Mouse (Mus musculus) ES-CJ7 (cell line): ENCODE measurements around the gene Spata20.

Experiments used
- DNase-seq: peaks from one replicate; pipeline ENCODE4 v3.0.0; 2011; ENCODE audit warnings: low read depth, low spot score

The Spata20 gene

DNA sequence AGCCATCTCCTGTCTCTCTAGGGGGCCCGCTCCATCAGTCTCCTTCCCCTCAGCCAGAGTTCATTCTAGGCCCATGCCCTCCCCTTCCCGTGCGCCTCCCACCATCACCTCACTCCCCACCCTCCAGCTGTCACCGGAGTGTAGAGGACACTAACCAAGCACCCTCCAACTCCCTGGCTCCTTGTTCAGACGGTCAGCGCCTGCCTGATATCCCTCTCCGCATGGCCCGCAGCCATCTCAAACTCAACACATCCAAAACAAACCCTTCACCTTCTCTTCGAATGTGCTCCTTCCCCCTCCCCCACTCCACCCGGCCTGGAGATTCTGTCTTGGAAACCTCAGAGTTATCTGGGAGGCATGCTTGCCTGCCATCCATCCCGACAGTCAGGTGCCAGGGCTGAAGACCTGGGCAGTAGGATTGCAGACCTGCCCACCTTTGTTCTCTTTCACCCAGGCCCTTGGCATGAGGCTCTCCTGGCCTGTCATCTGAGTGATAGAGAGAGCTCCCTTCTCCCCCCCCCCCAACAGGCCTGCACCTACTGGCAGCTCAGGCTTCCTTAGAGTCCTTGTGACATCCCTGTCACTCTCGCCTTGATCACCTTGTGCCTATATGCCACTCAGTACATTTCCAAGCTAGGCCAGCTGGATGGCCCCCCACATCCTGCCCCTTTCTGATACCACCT lies 34.7 kb downstream of the Spata20 start:
- no peak for DNase-seq

DNA sequence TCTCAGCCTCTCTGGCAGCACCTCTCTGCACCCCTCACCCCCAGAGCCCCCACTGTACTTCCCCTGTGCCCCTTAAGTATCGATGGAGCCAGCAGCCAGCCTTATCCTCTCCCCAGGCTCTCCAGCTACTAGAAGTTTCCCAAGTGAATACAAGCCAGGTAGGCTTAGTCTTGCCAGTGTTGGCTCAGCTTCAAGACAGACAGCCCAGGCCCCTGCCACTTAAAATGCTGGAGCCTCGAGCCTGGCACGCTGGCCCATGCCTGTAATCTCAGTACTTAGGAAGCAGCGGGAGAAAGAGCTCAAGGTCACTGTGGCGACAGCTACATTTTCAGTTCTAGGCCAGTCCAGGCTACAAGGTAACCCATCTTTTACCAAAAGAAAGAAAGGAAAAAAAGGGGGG lies 36.1 kb downstream of the Spata20 start:
- DNase-seq, result no peak

DNA sequence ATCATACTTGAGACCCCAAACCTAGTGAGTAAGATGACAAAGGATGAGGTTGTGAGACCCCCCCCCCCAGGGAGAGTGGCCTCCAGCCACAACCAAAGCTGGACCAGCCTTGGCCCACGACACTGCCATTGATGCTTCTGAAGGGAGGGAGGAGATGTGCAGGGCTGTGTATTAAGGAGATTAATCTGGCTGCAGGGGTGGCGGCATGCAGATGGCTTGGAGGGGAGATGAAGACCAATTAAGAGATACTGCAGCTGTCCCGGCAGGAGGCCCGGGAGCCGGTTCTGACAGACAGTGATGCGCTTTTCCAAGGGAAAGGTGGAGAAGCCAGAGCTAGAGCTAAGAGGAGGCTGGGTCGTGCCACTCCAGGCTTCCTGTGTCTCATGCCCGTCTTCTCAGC lies 36.7 kb downstream of the Spata20 start:
- no peak for DNase-seq

DNA sequence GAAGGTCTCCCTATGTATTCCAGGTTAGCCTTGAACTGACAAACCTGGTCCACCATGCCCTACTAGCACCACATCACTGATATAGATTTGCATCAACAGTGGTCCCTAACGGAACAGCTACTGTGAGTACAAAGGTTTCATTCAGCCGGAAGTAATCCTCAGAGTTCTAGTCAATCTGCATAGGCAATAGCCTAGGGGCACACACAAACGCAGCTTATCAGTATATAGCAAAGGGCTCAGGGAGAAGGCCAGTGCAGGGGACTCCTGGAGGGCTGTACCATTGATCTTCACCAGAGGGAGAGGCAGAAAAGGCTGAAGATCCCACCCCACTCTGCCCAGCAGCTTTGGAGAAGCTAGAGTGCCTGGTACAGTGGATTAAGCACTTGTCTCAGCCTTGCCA lies 39.0 kb downstream of the Spata20 start:
- DNase-seq, result no peak

DNA sequence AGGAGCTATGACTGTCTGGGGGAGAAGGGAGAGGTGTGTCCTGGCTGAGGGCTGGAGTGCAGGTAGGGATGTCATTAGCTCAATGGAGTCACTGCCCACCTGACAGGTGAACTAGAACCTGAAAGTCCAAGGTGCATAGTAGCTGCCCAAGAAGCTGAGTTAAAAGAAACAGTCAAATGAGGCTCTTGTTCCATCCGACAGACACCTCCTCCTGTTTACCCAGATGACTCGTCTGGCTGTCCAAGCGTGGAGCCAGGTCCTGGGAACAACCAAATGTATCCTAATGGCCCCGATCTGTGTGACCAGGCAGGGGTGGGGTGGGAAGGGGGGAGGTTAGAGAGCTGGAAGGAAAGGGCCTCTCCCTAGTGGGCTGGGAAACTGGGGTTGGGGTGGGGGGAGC lies 40.7 kb downstream of the Spata20 start:
- DNase-seq, result no peak

DNA sequence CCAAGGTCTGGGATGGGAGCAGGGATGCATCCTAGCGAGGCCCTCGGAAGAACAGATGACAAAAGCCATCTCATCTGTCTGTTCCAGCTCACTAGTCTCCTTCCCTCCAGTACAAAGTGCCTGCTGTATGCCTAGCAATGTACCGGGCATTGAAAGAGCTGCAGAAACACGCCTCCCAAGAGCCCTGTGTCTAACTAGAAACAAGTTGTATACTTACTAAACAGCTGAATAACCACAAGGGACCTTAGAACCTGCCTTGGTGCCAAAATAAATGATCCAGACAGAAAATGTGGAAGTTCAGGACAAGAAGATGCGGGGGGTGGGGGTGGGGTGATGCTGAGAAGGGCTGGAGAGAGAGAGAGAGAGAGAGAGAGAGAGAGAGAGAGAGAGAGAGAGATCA lies 41.1 kb downstream of the Spata20 start:
- DNase-seq, result no peak

DNA sequence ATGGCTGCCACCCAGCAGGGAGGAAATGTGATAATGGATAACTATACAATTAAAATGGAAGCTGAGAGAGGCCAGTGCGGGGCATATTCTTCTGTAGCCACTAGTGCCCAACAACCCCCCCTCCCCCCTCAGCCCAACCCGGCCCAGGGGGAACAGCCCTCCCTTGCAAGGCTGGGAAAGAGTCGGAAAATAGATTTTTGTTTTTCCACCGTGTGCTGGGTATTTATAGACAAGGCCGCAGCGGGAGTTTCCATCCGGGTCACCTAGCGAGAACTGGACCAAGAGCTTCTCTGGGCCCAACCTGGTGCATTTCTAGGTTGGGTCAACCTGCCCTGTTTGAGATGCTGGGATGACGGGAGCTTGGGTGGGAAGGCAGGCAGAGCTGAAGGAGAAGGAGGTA lies 44.2 kb downstream of the Spata20 start:
- DNase-seq, result no peak

DNA sequence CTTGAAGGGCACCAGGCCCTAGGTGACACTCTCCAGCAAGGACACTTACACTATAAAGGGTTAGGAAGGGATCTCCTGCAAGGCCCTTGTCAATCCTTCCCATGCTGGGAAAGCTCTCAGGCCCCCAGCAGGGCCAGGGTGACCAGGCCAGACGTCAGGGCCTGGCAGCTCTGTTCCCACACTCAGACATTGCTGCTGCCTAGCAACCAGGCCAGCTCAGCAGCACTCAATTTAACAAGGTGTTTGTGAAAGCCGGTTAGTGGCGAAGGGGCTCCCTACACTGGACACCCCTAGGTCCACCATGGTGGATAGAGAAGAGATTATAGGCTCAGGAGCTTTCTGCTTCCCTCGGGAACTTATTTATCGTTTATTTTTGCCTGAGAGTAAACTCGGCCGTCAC lies 44.9 kb downstream of the Spata20 start:
- no peak for DNase-seq

DNA sequence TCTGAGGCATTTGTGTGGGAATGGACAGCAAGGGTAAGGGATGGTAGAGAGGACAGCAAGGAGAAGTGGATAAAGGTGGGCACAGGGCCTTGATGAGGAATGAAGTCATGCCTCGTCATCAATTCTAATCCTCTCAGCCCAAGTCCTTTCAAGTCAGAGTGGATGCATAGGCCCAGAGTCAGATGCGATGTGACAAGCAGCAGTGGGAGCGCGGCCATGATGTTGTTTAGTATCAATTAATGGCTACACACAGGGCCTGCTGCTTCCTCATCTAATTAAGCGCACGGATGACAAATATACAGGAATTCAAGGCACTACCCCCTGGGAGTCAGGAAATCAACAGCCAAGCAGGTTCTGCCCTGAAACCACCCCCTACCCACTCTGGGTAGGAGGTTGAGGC lies 45.6 kb downstream of the Spata20 start:
- no peak for DNase-seq

DNA sequence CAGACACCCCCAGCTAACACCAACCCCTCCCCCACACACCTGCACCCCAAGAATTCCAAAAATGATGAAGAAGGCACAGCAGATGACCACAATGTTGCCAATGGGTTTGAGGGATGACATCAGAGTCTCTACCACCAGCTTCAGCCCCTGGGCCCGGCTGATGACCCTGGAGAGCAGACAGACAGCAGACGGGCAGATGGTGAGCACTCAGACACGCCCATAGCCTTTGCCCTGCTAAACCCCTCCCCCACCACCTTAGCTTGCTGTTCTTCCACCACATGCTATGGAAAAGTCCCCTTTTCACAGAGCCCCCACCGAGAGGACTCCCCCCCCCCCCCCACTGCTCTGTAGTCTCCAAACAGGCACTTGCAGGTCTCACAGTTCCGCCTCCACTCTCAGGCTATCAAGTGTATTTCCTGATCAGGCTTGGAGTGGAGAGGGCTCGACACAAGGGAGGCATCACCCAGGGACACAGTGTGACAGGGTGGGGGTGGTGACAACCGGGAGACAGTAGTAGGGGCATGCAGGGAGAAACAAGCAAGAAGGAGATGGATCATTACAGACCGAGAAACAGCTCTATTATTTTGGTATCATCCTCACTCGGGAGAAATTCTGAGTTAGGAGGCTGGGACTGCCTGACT lies 56.8 kb downstream of the Spata20 start:
- DNase-seq, result no peak
